Mouse (Mus musculus) CH12.LX (cell line): ENCODE measurements at regions not wholly inside any gene's neighbourhood (a gene's known extent, or its start where the extent isn't known, plus 50 kb on each side); places are given as distances from the start of the nearest gene placed in this dataset.

Experiments
- BHLHE40 ChIP-seq: IDR thresholded peaks from 2 replicates; pipeline ENCODE4 v1.6.1; 2011; ENCODE audit warnings: mild to moderate bottlenecking, low read depth, low read length, improper control_type of control experiment
- CTCF ChIP-seq, 2 experiments: IDR thresholded peaks in 1 of 2; conservative IDR thresholded peaks in 1 of 2; 2 replicates each; pipeline ENCODE4 v1.5.1; 2011 to 2012; ENCODE audit warnings: low read depth in 2 of 2, low read length in 2 of 2, improper control_type of control experiment in 1 of 2, inconsistent platforms in 1 of 2, mild to moderate bottlenecking in 1 of 2, moderate library complexity in 1 of 2
- EP300 ChIP-seq: IDR thresholded peaks from 2 replicates; pipeline ENCODE4 v1.6.1; 2011; ENCODE audit warnings: low read length, improper control_type of control experiment
- JUND ChIP-seq: conservative IDR thresholded peaks from 2 replicates; pipeline ENCODE4 v1.6.1; 2011; ENCODE audit warnings: low read depth, low read length, improper control_type of control experiment
- MAX ChIP-seq: IDR thresholded peaks from 2 replicates; pipeline ENCODE4 v1.6.1; 2011; ENCODE audit warnings: low read length, improper control_type of control experiment
- MAZ ChIP-seq: IDR thresholded peaks from 2 replicates; pipeline ENCODE4 v1.6.1; 2012; ENCODE audit warnings: low read depth, mild to moderate bottlenecking, inconsistent platforms, low read length, improper control_type of control experiment, moderate library complexity
- MYC ChIP-seq: IDR thresholded peaks from 2 replicates; pipeline ENCODE4 v1.6.1; 2011; ENCODE audit warnings: low read depth, mild to moderate bottlenecking, improper control_type of control experiment, low read length
- POLR2A ChIP-seq: IDR thresholded peaks from 2 replicates; pipeline ENCODE4 v1.6.1; 2011; ENCODE audit warnings: low read depth, mild to moderate bottlenecking, improper control_type of control experiment, low read length

DNA sequence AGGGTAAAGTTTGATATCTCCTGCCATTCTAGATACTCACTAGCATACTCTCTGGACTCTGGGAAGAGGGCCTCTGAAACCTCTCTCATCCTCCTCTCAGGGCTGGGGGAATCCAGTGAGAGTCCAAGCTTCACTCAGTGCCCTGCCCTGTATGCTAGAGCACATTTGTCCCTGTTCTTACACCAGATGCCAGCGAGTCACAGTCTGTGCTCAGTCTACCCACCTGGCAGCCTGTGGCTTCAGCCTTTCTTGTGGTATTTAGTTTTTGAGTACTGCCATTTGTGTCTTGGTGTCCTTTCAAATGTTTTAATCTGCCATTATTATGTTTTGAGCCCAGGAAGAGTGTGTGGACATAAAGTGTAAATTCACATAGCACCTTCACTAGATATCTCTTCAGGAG is 86.8 kb upstream of the Magi3 start:
- TF ChIP-seq CTCF (conservative IDR thresholded peaks at IDR 0.05 in 1 of 2, IDR thresholded peaks at IDR 0.05 in 1 of 2; ENCODE audit: low read depth in 2 of 2, low read length in 2 of 2) (no peak), POLR2A (no peak), JUND (no peak), MAZ (no peak), MYC (no peak), BHLHE40 (no peak), MAX (no peak), EP300 (no peak)
